Mouse (Mus musculus) MEL (cell line): Measurements from ENCODE around the gene Fgfr2. TPM values are rescaled to one million over a fixed set of nuclear protein-coding genes. Genes with fewer than 3 reads are reported as not detected.

Experiments used
- DNase-seq: peaks from one replicate; pipeline ENCODE4 v3.0.0; 2011; ENCODE audit warnings: low read depth, low spot score
- H3K27ac ChIP-seq: 2 replicates; pipeline ENCODE4 v1.5.1; 2012; ENCODE audit warnings: low read depth, mild to moderate bottlenecking, control low read depth, low read length, moderate library complexity; ENCODE audit not compliant: control insufficient read depth
- H3K27me3 ChIP-seq, 2 experiments: fragments of 150-350 bp in 1 of 2; sonication (generic) in 1 of 2; 2 replicates each; pipeline ENCODE4 v1.6.1; 2012; ENCODE audit warnings: low read length in 2 of 2, mild to moderate bottlenecking in 2 of 2, improper control_type of control experiment in 1 of 2, moderate library complexity in 1 of 2; ENCODE audit not compliant: insufficient read depth in 2 of 2, control insufficient read depth in 1 of 2
- H3K36me3 ChIP-seq, 2 experiments: 2 replicates each; pipeline ENCODE4 v1.6.1; 2012 to 2014; ENCODE audit warnings: low read length in 2 of 2, improper control_type of control experiment in 1 of 2, inconsistent platforms in 1 of 2, mild to moderate bottlenecking in 1 of 2; ENCODE audit not compliant: insufficient read depth in 2 of 2, control insufficient read depth in 1 of 2
- H3K4me1 ChIP-seq, 2 experiments: fragments of 150-350 bp in 1 of 2; sonication (generic) in 1 of 2; 2 replicates each; pipeline ENCODE4 v1.6.1; 2012; ENCODE audit warnings: low read length in 2 of 2, improper control_type of control experiment in 1 of 2, mild to moderate bottlenecking in 1 of 2; ENCODE audit not compliant: insufficient read depth in 2 of 2, control insufficient read depth in 1 of 2
- H3K4me3 ChIP-seq, 2 experiments: fragments of 150-350 bp in 1 of 2; sonication (generic) in 1 of 2; 2 replicates each; pipeline ENCODE4 v1.5.1; 2012; ENCODE audit warnings: low read depth in 2 of 2, low read length in 2 of 2, mild to moderate bottlenecking in 2 of 2, moderate library complexity in 2 of 2, control low read depth in 1 of 2, improper control_type of control experiment in 1 of 2; ENCODE audit not compliant: control insufficient read depth in 1 of 2, insufficient read depth in 1 of 2
- H3K79me2 ChIP-seq: 2 replicates; pipeline ENCODE4 v1.6.1; 2012; ENCODE audit warnings: mild to moderate bottlenecking, low read length, moderate library complexity; ENCODE audit not compliant: control insufficient read depth, poor library complexity, insufficient read depth
- H3K9ac ChIP-seq: 2 replicates; pipeline ENCODE4 v1.6.1; 2012; ENCODE audit warnings: low read depth, mild to moderate bottlenecking, control low read depth, low read length, moderate library complexity; ENCODE audit not compliant: control insufficient read depth, poor library complexity, severe bottlenecking
- H3K9me3 ChIP-seq: fragments of 150-350 bp; sonication (generic); replicated peaks from 2 replicates; pipeline ENCODE4 v1.6.1; 2012; ENCODE audit warnings: mild to moderate bottlenecking, low read length, improper control_type of control experiment, moderate library complexity; ENCODE audit not compliant: insufficient read depth
- BHLHE40 ChIP-seq: IDR thresholded peaks from 2 replicates; pipeline ENCODE4 v1.6.1; 2012; ENCODE audit warnings: low read depth, mild to moderate bottlenecking, inconsistent platforms, low read length, improper control_type of control experiment, borderline replicate concordance
- CHD2 ChIP-seq: IDR thresholded peaks from 2 replicates; pipeline ENCODE4 v1.6.1; 2011; ENCODE audit warnings: low read length, improper control_type of control experiment
- CTCF ChIP-seq, 3 experiments: IDR thresholded peaks in 2 of 3; conservative IDR thresholded peaks in 1 of 3; 2 replicates each; pipeline ENCODE4 v1.5.1; 2011 to 2012; ENCODE audit warnings: low read length in 3 of 3, low read depth in 2 of 3, mild to moderate bottlenecking in 2 of 3, improper control_type of control experiment in 1 of 3, inconsistent platforms in 1 of 3, mixed read lengths in 1 of 3, moderate library complexity in 1 of 3; ENCODE audit not compliant: control insufficient read depth in 1 of 3, insufficient read depth in 1 of 3, poor library complexity in 1 of 3, severe bottlenecking in 1 of 3
- E2F4 ChIP-seq: IDR thresholded peaks from 2 replicates; pipeline ENCODE4 v1.6.1; 2011; ENCODE audit warnings: low read depth, low read length, improper control_type of control experiment, borderline replicate concordance
- ELF1 ChIP-seq: IDR thresholded peaks from 2 replicates; pipeline ENCODE4 v1.6.1; 2014; ENCODE audit warnings: low read depth, mild to moderate bottlenecking, inconsistent platforms, low read length, improper control_type of control experiment, moderate library complexity
- EP300 ChIP-seq, 2 experiments: IDR thresholded peaks; 2 replicates each; pipeline ENCODE4 v1.6.1; 2011; ENCODE audit warnings: improper control_type of control experiment in 2 of 2, low read length in 2 of 2, low read depth in 1 of 2, mild to moderate bottlenecking in 1 of 2
- ETS1 ChIP-seq: IDR thresholded peaks from 2 replicates; pipeline ENCODE4 v1.6.1; 2012; ENCODE audit warnings: low read depth, mild to moderate bottlenecking, inconsistent platforms, low read length, improper control_type of control experiment, moderate library complexity
- JUND ChIP-seq: IDR thresholded peaks from 2 replicates; pipeline ENCODE4 v1.6.1; 2011; ENCODE audit warnings: low read depth, mild to moderate bottlenecking, improper control_type of control experiment, low read length
- MAX ChIP-seq: IDR thresholded peaks from 2 replicates; pipeline ENCODE4 v1.6.1; 2011; ENCODE audit warnings: low read length, improper control_type of control experiment
- MAZ ChIP-seq: IDR thresholded peaks from 2 replicates; pipeline ENCODE4 v1.6.1; 2012; ENCODE audit warnings: low read depth, mild to moderate bottlenecking, inconsistent platforms, low read length, improper control_type of control experiment
- MEF2A ChIP-seq: IDR thresholded peaks from 2 replicates; pipeline ENCODE4 v1.6.1; 2014; ENCODE audit warnings: low read depth, mild to moderate bottlenecking, inconsistent platforms, low read length, improper control_type of control experiment; ENCODE audit not compliant: poor library complexity, insufficient replicate concordance, severe bottlenecking; ENCODE audit errors: extremely low read depth
- MYB ChIP-seq: IDR thresholded peaks from 2 replicates; pipeline ENCODE4 v1.6.1; 2011; ENCODE audit warnings: mild to moderate bottlenecking, low read depth, low read length, improper control_type of control experiment
- MYC ChIP-seq: IDR thresholded peaks from 2 replicates; pipeline ENCODE4 v1.6.1; 2011; ENCODE audit warnings: low read depth, mild to moderate bottlenecking, low read length, improper control_type of control experiment, moderate library complexity
- NELFE ChIP-seq: IDR thresholded peaks from 2 replicates; pipeline ENCODE4 v1.6.1; 2011; ENCODE audit warnings: low read depth, low read length, improper control_type of control experiment
- NRF1 ChIP-seq: IDR thresholded peaks from 2 replicates; pipeline ENCODE4 v1.6.1; 2014; ENCODE audit warnings: low read depth, mild to moderate bottlenecking, inconsistent platforms, low read length, improper control_type of control experiment, moderate library complexity; ENCODE audit not compliant: poor library complexity, insufficient read depth, severe bottlenecking
- POLR2AphosphoS2 ChIP-seq: IDR thresholded peaks from 2 replicates; pipeline ENCODE4 v1.6.1; 2011; ENCODE audit warnings: low read length, improper control_type of control experiment
- POLR2AphosphoS5 ChIP-seq: IDR thresholded peaks from 2 replicates; pipeline ENCODE4 v1.6.1; 2012; ENCODE audit warnings: low read depth, borderline replicate concordance, mild to moderate bottlenecking, inconsistent platforms, low read length, moderate library complexity, mixed read lengths
- USF2 ChIP-seq, 2 experiments: IDR thresholded peaks; 2 replicates each; pipeline ENCODE4 v1.6.1; 2011 to 2012; ENCODE audit warnings: improper control_type of control experiment in 2 of 2, low read length in 2 of 2, borderline replicate concordance in 1 of 2, inconsistent platforms in 1 of 2, low read depth in 1 of 2, mild to moderate bottlenecking in 1 of 2; ENCODE audit not compliant: insufficient read depth in 1 of 2
- ZC3H11A ChIP-seq: IDR thresholded peaks from 2 replicates; pipeline ENCODE4 v1.6.1; 2012; ENCODE audit warnings: low read depth, mild to moderate bottlenecking, inconsistent platforms, low read length, improper control_type of control experiment
- ZKSCAN1 ChIP-seq: IDR thresholded peaks from 2 replicates; pipeline ENCODE4 v1.6.1; 2012; ENCODE audit warnings: low read depth, mild to moderate bottlenecking, inconsistent platforms, low read length, improper control_type of control experiment, moderate library complexity
- ZNF384 ChIP-seq: IDR thresholded peaks from 2 replicates; pipeline ENCODE4 v1.6.1; 2012; ENCODE audit warnings: low read depth, mild to moderate bottlenecking, inconsistent platforms, low read length, improper control_type of control experiment
- polyA plus RNA-seq, 2 experiments: library from polyadenylated mRNA; stranded (reverse) in 1 of 2; unstranded in 1 of 2; fragments of >175 nt in 1 of 2; fragments of >200 nt in 1 of 2; gene quantifications; 2 replicates each; pipeline versions ENCODE4 v1.2.1 to v1.2.4; 2012; ENCODE audit warnings: low replicate concordance in 2 of 2, low read depth in 1 of 2; ENCODE audit not compliant: insufficient read length in 2 of 2, insufficient read depth in 1 of 2, missing spikeins in 1 of 2
- total RNA-seq: library from RNA; depleted of rRNA; stranded (reverse); fragments of 300-350 nt; gene quantifications from 2 replicates; pipeline ENCODE4 v1.2.3, GENCODE M21; 2012

The Fgfr2 gene
- total and polyA plus RNA-seq, 3 experiments = not detected

- Histone ChIP-seq H3K36me3 (peaks cover 2 to 6% of the 10 kb centered on the region in 2 experiments; a peak in 3 of 4 replicates), H3K4me3 (no peak overlapping the region), H3K9ac (no peak overlapping the region), H3K4me1 (no peaks in the 10 kb centered on the region), H3K27ac (no peak overlapping the region), H3K9me3 (no peaks in the 10 kb centered on the region), H3K27me3 (no peaks in the 10 kb centered on the region), H3K79me2 (peaks cover 5% of the 10 kb centered on the region; the same call in 1 of the 2 replicates)
- TF ChIP-seq MYC (no peak), POLR2AphosphoS5 (no peak), POLR2AphosphoS2 (no peak), ZC3H11A (no peak), MEF2A (no peak), BHLHE40 (no peak), CHD2 (no peak), NELFE (no peak), MYB (no peak), MAX (no peak), ELF1 (no peak)
- DNase-seq = no peak
Observed at GRCm38 (mm10) chr7:133059517-133060104, 63.5 kb downstream of the Fgfr2 start.

DNA sequence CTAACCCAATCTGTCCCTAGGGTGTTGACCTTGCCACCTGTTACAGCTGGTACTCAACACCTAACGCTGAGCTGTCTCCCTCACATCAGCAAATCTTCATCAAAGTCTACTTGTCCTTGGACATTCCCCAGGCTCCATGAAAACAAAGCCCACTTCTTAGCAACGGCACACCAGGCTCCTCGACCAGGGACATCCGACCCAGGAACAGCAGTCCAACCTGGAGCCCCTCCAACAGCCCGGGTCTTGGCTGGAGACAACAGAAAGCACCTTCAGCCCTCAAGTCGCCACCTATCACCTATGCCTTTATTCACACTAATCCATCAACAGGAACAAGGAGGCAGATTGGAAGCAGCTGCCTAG, 64.0 kb downstream of the Fgfr2 start:
- Histone ChIP-seq H3K9ac (no peak overlapping the region), H3K36me3 (peaks cover 3 to 7% of the 10 kb centered on the region in 2 experiments; a peak in 3 of 4 replicates), H3K79me2 (peaks cover 5% of the 10 kb centered on the region; the same call in 1 of the 2 replicates), H3K4me1 (no peaks in the 10 kb centered on the region), H3K27me3 (no peaks in the 10 kb centered on the region), H3K4me3 (no peak overlapping the region), H3K9me3 (no peaks in the 10 kb centered on the region), H3K27ac (no peak overlapping the region)
- no peak for TF ChIP-seq E2F4
- no peak for TF ChIP-seq JUND
- no peak for TF ChIP-seq ZKSCAN1
- TF ChIP-seq CTCF (IDR thresholded peaks at IDR 0.05 in 2 of 3, conservative IDR thresholded peaks at IDR 0.05 in 1 of 3; ENCODE audit: control insufficient read depth in 1 of 3, insufficient read depth in 1 of 3, low read depth in 2 of 3, low read length in 3 of 3, poor library complexity in 1 of 3, severe bottlenecking in 1 of 3) = no peak
- no peak for TF ChIP-seq BHLHE40
- no peak for TF ChIP-seq ETS1
- no peak for TF ChIP-seq POLR2AphosphoS2
- no peak for TF ChIP-seq ZNF384
- TF ChIP-seq EP300 (IDR thresholded peaks at IDR 0.05; ENCODE audit: low read depth in 1 of 2, low read length in 2 of 2) = no peak
- no peak for TF ChIP-seq MAZ
- no peak for TF ChIP-seq NRF1
- no peak for TF ChIP-seq USF2 (IDR thresholded peaks at IDR 0.05; ENCODE audit: borderline replicate concordance in 1 of 2, insufficient read depth in 1 of 2, low read depth in 1 of 2, low read length in 2 of 2)
- DNase-seq = no peak
